Mouse (Mus musculus): ENCODE results near the gene Cables2. TPM values are rescaled to one million over a fixed set of nuclear protein-coding genes. Genes with fewer than 3 reads are reported as not detected.

Cables2 gene
- polyA plus RNA-seq, 1 experiment from 2014 or later, result 37.5 TPM

DNA sequence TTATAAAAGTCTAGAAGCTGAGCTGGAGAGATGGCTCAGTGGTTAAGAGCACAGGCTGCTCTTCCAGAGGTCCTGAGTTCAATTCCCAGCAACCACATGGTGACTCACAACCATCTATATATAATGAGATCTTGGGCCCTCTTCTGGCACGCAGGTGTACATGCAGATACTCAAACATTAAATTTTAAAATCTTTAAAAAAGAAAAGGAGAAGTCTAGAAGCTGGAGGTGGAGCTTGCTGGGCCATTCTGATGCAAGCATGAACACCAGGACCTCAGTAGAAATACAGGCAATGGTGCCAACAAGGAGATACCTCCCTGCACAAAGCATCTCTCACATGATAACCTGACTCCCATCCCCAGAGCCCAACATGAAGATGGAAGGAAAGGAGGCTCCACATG is 64.3 kb downstream of the Cables2 start:
- no peaks in the 10 kb centered on the region for H3K27me3 ChIP-seq (ENCODE audit: control insufficient read depth, insufficient read depth, low read length)
- H3K4me3 ChIP-seq (replicated peaks; ENCODE audit: low read depth, low read length), result no peak overlapping the region
- no peak for DNase-seq
- H3K9ac ChIP-seq (replicated peaks; ENCODE audit: low read length), result no peak overlapping the region
- 78% methylated on average over 1 of the region's 1 CpGs for WGBS
- H3K4me1 ChIP-seq (ENCODE audit: control insufficient read depth, insufficient read depth, low read length), result 0 out of 2 replicates have a peak, but pooled peaks cover 9% of the 10 kb centered on the region
- H3K4me2 ChIP-seq (ENCODE audit: low read length), result no peak overlapping the region
- no peak for ATAC-seq (ENCODE audit: low FRiP score, low TSS enrichment)
- H3K36me3 ChIP-seq (ENCODE audit: control insufficient read depth, insufficient read depth, low read length), result no peaks in the 10 kb centered on the region
- H3K9me3 ChIP-seq (ENCODE audit: control insufficient read depth, low read length), result no peaks in the 10 kb centered on the region
- H3K27ac ChIP-seq (replicated peaks; ENCODE audit: low read depth, low read length), result no peak overlapping the region

Small RNA genes lying within 50 kb of the gene (microRNA-seq; reads per million reads assigned to microRNA genes)
- gene Mir3091, result 0.59 reads per million

Other genes with a start within 250 kb of the Cables2 start
- 21.2 and 35.9 TPM in 2 replicates for gene Lsm14b, start 248.5 kb downstream of the Cables2 start, polyA plus RNA-seq (2014; fragmentation: Nextera tagmentation; extraction: Ambion mirVana)
- gene Psma7, start 231.1 kb downstream of the Cables2 start, polyA plus RNA-seq (2014; fragmentation: Nextera tagmentation; extraction: Ambion mirVana), result 579 and 610 TPM in 2 replicates
- gene Ss18l1, start 231.0 kb downstream of the Cables2 start, polyA plus RNA-seq (2014; fragmentation: Nextera tagmentation; extraction: Ambion mirVana), result 61.4 and 62.7 TPM in 2 replicates
- 32.2 and 35.4 TPM in 2 replicates for gene Mtg2, start 202.9 kb downstream of the Cables2 start, polyA plus RNA-seq (2014; fragmentation: Nextera tagmentation; extraction: Ambion mirVana)
- 2.7 and 3.8 TPM in 2 replicates for gene Hrh3, start 169.0 kb downstream of the Cables2 start, polyA plus RNA-seq (2014; fragmentation: Nextera tagmentation; extraction: Ambion mirVana)
- 67.2 and 76.6 TPM in 2 replicates for gene Osbpl2, start 154.2 kb downstream of the Cables2 start, polyA plus RNA-seq (2014; fragmentation: Nextera tagmentation; extraction: Ambion mirVana)
- 158 and 179 TPM in 2 replicates for gene Adrm1, start 102.0 kb downstream of the Cables2 start, polyA plus RNA-seq (2014; fragmentation: Nextera tagmentation; extraction: Ambion mirVana)
- gene Lama5, start 47.6 kb downstream of the Cables2 start, polyA plus RNA-seq (2014; fragmentation: Nextera tagmentation; extraction: Ambion mirVana), result 1.2 and 1.8 TPM in 2 replicates
- 409 and 512 TPM in 2 replicates for gene Rps21, start 16.1 kb downstream of the Cables2 start, polyA plus RNA-seq (2014; fragmentation: Nextera tagmentation; extraction: Ambion mirVana)
- not detected in 2 replicates for gene Rbbp8nl, start 16.4 kb upstream of the Cables2 start, polyA plus RNA-seq (2014; fragmentation: Nextera tagmentation; extraction: Ambion mirVana)
- gene Gata5, start 61.2 kb upstream of the Cables2 start, polyA plus RNA-seq (2014; fragmentation: Nextera tagmentation; extraction: Ambion mirVana), result not detected in 2 replicates
- gene Slco4a1, start 182.7 kb upstream of the Cables2 start, polyA plus RNA-seq (2014; fragmentation: Nextera tagmentation; extraction: Ambion mirVana), result 1.0 and 1.1 TPM in 2 replicates
- gene Ntsr1, start 226.5 kb upstream of the Cables2 start, polyA plus RNA-seq (2014; fragmentation: Nextera tagmentation; extraction: Ambion mirVana), result 0.89 and 1.3 TPM in 2 replicates